In genomic region chr2:104251647-104252046, GRCm38 (mm10) we compare ENCODE assay signal across 22 mouse cellular contexts.
A peak's percentile ranks its signal among the peaks of the same experiment; 100 is the strongest.
DNase-seq lines count a peak whose midpoint lies in the region; ATAC-seq lines count a peak whose summit lies in the region.
"Had no signal": no experiment of that assay in that cellular context is flagged by ENCODE, and none has a peak within 500 bp of the region (broad histone marks: within the 10 kb centered on the region; RNA-seq: fewer than 3 reads in every experiment).

No protein-coding gene starts in this region.

- H3K27me3 ChIP-seq in forebrain, embryonic 13.5 days: no peaks in the 10 kb centered on the region
- no peaks in the 10 kb centered on the region for H3K27me3 ChIP-seq in forebrain, embryonic 10.5 days (ENCODE audit: poor library complexity, severe bottlenecking)
- H3K27me3 ChIP-seq: embryonic facial prominence, embryonic 13.5 days; kidney, embryonic 15.5 days; limb, embryonic 15.5 days; liver, embryonic 15.5 days had no signal

- peak overlapping the region; percentile 37; the same call in 1 of the 2 replicates for H3K27ac ChIP-seq in forebrain, embryonic 13.5 days
- no peak overlapping the region for H3K27ac ChIP-seq in forebrain, embryonic 10.5 days
- H3K27ac ChIP-seq: embryonic facial prominence, embryonic 13.5 days; kidney, embryonic 15.5 days; limb, embryonic 15.5 days; liver, embryonic 15.5 days; neural tube, embryonic 13.5 days had no signal

- H3K36me3 ChIP-seq in forebrain, embryonic 13.5 days (ENCODE audit: poor library complexity, severe bottlenecking): 0 out of 2 replicates have a peak, but pooled peaks cover 4% of the 10 kb centered on the region
- no peaks in the 10 kb centered on the region for H3K36me3 ChIP-seq in forebrain, embryonic 10.5 days (replicated peaks)
- H3K36me3 ChIP-seq: embryonic facial prominence, embryonic 13.5 days; G1E; kidney, embryonic 15.5 days; limb, embryonic 15.5 days; liver, embryonic 15.5 days had no signal

- 0 out of 2 replicates have a peak, but pooled peaks have one; percentile 46 for ATAC-seq in forebrain, embryonic 13.5 days
- ATAC-seq: intestine, postnatal 0 days had no signal

- H3K4me2 ChIP-seq in forebrain, embryonic 13.5 days: no peak overlapping the region
- H3K4me2 ChIP-seq: embryonic facial prominence, embryonic 13.5 days; kidney, embryonic 15.5 days; limb, embryonic 15.5 days; liver, embryonic 15.5 days; neural tube, embryonic 13.5 days had no signal

- peaks cover 19% of the 10 kb centered on the region for H3K4me1 ChIP-seq in forebrain, embryonic 13.5 days
- H3K4me1 ChIP-seq in forebrain, embryonic 10.5 days: peaks cover 20% of the 10 kb centered on the region
- H3K4me1 ChIP-seq: embryonic facial prominence, embryonic 13.5 days; kidney, embryonic 15.5 days; limb, embryonic 15.5 days; liver, embryonic 15.5 days had no signal

- H3K9ac ChIP-seq in forebrain, embryonic 13.5 days: no peak overlapping the region
- H3K9ac ChIP-seq: embryonic facial prominence, embryonic 13.5 days; kidney, embryonic 15.5 days; limb, embryonic 15.5 days; liver, embryonic 15.5 days; neural tube, embryonic 13.5 days had no signal

- no peak for DNase-seq in forebrain, embryonic 10.5 days (ENCODE audit: extremely low spot score, low spot score)
- peak; percentile 37 for DNase-seq in layer of hippocampus, adult 9-11 months
- DNase-seq in layer of hippocampus, postnatal 10 days (ENCODE audit: low spot score in 2 of 2): no peak
- peak; percentile 13 for DNase-seq in retina, embryonic 14.5 days (ENCODE audit: low spot score)
- no peak for DNase-seq in retina, postnatal 1 day
- DNase-seq in heart, adult 18-20 months: no peak
- DNase-seq in cerebellum, postnatal 4 days (ENCODE audit: low spot score in 2 of 2): no peak
- DNase-seq: adrenal gland, postnatal 36 days; cerebellum, adult 9-10 months; gastrocnemius, postnatal 25 days; kidney, postnatal 4 days; lung, postnatal 4 days; right cerebral cortex, postnatal 14 days; thymus, adult 2 months had no signal

- no peak overlapping the region for H3K4me3 ChIP-seq in forebrain, embryonic 13.5 days
- no peak overlapping the region for H3K4me3 ChIP-seq in forebrain, embryonic 10.5 days
- H3K4me3 ChIP-seq: embryonic facial prominence, embryonic 13.5 days; kidney, embryonic 15.5 days; limb, embryonic 15.5 days; liver, embryonic 15.5 days; neural tube, embryonic 13.5 days had no signal

- 38% methylated on average over 4 of the region's 4 CpGs for WGBS in forebrain, embryonic 13.5 days
- 80% methylated on average over 4 of the region's 4 CpGs for WGBS in forebrain, embryonic 10.5 days

- H3K9me3 ChIP-seq in forebrain, embryonic 13.5 days (replicated peaks): no peaks in the 10 kb centered on the region
- no peaks in the 10 kb centered on the region for H3K9me3 ChIP-seq in forebrain, embryonic 10.5 days
- H3K9me3 ChIP-seq: embryonic facial prominence, embryonic 13.5 days; G1E; kidney, embryonic 15.5 days; limb, embryonic 15.5 days; liver, embryonic 15.5 days; neural tube, embryonic 13.5 days had no signal

Comparison
In these comparisons a context has a peak if more than half of its experiments do, and no peak if none do; other contexts are left out.
1. DNase-seq: peak in layer of hippocampus, adult 9-11 months (single experiment) and retina, embryonic 14.5 days (single experiment); none in forebrain, embryonic 10.5 days (single experiment), layer of hippocampus, postnatal 10 days (0 of 2), retina, postnatal 1 day (single experiment), heart, adult 18-20 months (0 of 2) and cerebellum, postnatal 4 days (0 of 2).